Mouse (Mus musculus): ENCODE measurements around the gene Iqch. TPM values are rescaled to one million over a fixed set of nuclear protein-coding genes. Genes with fewer than 3 reads are reported as not detected.

The Iqch gene
- polyA plus RNA-seq, 1 experiment: 0.06 TPM

DNA sequence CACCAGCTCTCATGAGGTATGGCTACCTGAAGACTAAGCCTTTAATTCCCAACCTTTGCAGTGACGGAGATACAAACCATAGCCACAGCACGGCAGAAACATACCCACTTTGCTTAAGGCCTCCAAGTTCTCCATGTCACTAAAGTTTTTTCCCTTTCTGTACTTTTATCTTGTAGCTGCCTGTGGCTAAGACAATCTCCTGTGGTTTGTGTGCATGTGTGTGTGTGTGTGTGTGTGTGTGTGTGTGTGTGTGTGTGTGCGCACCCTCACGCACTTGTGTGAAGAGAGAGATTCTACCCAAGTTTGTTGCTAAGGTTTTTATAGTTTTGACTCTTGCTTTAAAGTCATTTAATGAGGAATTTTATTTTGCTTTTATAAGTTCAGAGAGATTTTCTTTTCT, 219.5 kb downstream of the Iqch start:
- Histone ChIP-seq H3K27ac (ENCODE audit: insufficient read depth, low read depth, low read length) (no peak overlapping the region), H3K4me1 (ENCODE audit: control insufficient read depth, insufficient read depth, low read length) (0 out of 2 replicates have a peak, but pooled peaks cover 2% of the 10 kb centered on the region), H3K4me3 (ENCODE audit: insufficient read depth, low read depth, low read length) (no peak overlapping the region), H3K27me3 (replicated peaks; ENCODE audit: control insufficient read depth, insufficient read depth, low read length) (no peaks in the 10 kb centered on the region), H3K36me3 (ENCODE audit: control insufficient read depth, insufficient read depth, low read length) (no peaks in the 10 kb centered on the region)
- WGBS: 93% methylated on average over 4 of the region's 4 CpGs
- TF ChIP-seq POLR2A (IDR thresholded peaks at IDR 0.05; ENCODE audit: low read depth, low read length) (no peak), CTCF (conservative IDR thresholded peaks at IDR 0.05; ENCODE audit: insufficient read depth, insufficient read length, low read depth, low read length) (no peak)
- DNase-seq: no peak

DNA sequence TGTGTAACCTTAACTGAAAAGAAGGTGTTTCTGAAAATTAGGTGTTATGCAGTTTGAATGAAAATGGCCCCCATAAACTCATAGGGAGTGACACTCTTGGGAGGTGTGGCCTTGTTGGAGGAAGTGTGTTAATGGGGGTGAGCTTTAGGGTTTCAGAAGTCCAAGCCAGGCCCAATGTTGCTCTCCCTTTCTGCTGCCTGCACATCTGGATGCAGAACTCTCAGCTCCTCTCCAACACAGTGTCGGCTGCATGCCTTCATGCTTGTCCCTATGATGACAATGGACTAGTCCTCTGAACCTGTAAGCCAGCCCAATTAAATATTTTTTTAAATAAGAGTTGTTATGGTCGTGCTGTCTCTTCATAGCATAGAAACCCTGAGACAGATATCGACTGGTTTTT, 222.0 kb downstream of the Iqch start:
- no peaks in the 10 kb centered on the region for H3K36me3 ChIP-seq (ENCODE audit: control insufficient read depth, insufficient read depth, low read length)
- no peak overlapping the region for H3K27ac ChIP-seq (ENCODE audit: insufficient read depth, low read depth, low read length)
- H3K4me1 ChIP-seq (ENCODE audit: control insufficient read depth, insufficient read depth, low read length): peaks cover 2% of the 10 kb centered on the region; the same call in 1 of the 2 replicates
- no peaks in the 10 kb centered on the region for H3K27me3 ChIP-seq (replicated peaks; ENCODE audit: control insufficient read depth, insufficient read depth, low read length)
- TF ChIP-seq POLR2A (IDR thresholded peaks at IDR 0.05; ENCODE audit: low read depth, low read length): no peak
- TF ChIP-seq CTCF (conservative IDR thresholded peaks at IDR 0.05; ENCODE audit: insufficient read depth, insufficient read length, low read depth, low read length): no peak
- no peak for DNase-seq
- H3K4me3 ChIP-seq (ENCODE audit: insufficient read depth, low read depth, low read length): no peak overlapping the region
- WGBS: 91% methylated on average over 3 of the region's 3 CpGs

DNA sequence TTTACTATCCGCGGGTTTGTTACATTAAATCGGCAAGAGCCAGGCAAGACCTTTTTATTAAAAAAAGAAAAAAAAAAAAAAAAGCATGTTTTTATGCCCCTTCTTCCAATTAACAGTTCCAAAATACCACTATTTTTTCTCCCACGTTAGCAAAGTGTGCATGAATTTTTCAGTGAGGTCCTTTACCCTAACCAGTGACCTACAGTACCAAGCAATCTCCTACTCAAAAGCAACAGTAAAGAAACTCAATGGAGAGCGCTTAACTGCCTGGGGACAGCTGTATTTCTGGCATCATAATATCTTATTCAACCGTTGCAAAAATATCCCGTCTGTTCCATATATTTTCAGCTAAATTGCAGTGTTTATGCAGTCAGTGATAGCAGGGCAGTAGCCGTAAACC, 224.1 kb downstream of the Iqch start:
- no peaks in the 10 kb centered on the region for H3K27me3 ChIP-seq (replicated peaks; ENCODE audit: control insufficient read depth, insufficient read depth, low read length)
- peak overlapping the region; percentile 82 for H3K27ac ChIP-seq (ENCODE audit: insufficient read depth, low read depth, low read length)
- peaks cover 2% of the 10 kb centered on the region; the same call in 1 of the 2 replicates for H3K4me1 ChIP-seq (ENCODE audit: control insufficient read depth, insufficient read depth, low read length)
- DNase-seq: no peak
- TF ChIP-seq CTCF (conservative IDR thresholded peaks at IDR 0.05; ENCODE audit: insufficient read depth, insufficient read length, low read depth, low read length): no peak
- TF ChIP-seq POLR2A (IDR thresholded peaks at IDR 0.05; ENCODE audit: low read depth, low read length): no peak
- H3K36me3 ChIP-seq (ENCODE audit: control insufficient read depth, insufficient read depth, low read length): no peaks in the 10 kb centered on the region
- WGBS: 12% methylated on average over 8 of the region's 8 CpGs
- peak overlapping the region; percentile 81 for H3K4me3 ChIP-seq (ENCODE audit: insufficient read depth, low read depth, low read length)

DNA sequence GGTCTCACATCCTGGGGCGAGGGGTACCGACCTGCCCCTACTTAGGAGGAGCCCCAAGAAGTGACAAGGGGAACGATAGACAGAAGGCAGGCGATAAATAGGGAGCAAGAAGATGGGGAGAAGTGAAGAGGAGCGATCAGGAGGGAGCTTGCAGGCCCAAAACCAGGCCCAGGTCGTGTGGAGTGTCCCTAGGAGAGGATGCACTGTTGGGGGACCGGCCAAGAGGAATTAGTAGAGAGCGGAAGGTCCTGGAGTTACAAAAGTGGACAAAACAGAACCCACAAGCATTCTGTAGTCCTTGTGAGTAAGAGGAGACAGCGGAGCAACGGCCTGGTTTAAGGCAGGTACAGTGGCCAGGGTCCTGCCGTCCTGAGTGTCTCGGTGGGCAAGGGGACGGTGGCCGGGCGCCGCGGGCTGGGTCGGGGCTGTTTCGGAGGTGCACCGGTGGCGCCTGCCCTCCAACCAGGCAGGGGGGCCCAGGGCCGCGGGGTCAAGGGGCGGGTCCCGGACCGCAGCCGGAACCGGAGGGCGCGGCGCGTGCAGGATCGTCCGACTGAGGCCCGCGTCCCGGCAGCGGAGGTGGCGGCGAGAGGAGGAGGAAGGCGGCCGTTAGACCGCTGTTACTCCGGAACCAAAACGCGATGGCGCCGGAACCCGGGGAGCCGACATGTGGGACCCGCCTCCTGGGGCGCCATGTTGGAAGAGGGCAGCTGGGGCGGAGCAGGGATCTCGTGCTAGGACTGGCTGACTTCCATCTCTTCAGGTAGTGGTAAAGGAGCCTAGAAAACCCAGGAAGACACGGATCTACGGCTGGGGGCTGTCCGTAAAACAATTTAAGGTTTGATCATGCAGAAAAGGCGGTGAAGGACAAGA, 224.8 kb downstream of the Iqch start, which contains the start of gene Map2k5:
Map2k5 (minus strand) TSS at position 633 of the 873 bp plus-strand sequence.
- under 1% methylated on average over 58 of the region's 58 CpGs for WGBS
- peak; percentile 10 for TF ChIP-seq POLR2A (IDR thresholded peaks at IDR 0.05; ENCODE audit: low read depth, low read length)
- TF ChIP-seq CTCF (conservative IDR thresholded peaks at IDR 0.05; ENCODE audit: insufficient read depth, insufficient read length, low read depth, low read length): no peak
- Histone ChIP-seq H3K27me3 (replicated peaks; ENCODE audit: control insufficient read depth, insufficient read depth, low read length) (no peaks in the 10 kb centered on the region), H3K4me1 (ENCODE audit: control insufficient read depth, insufficient read depth, low read length) (peaks cover 2% of the 10 kb centered on the region; the same call in 1 of the 2 replicates), H3K27ac (ENCODE audit: insufficient read depth, low read depth, low read length) (peak within 1 kb of the TSS; percentile 82), H3K4me3 (ENCODE audit: insufficient read depth, low read depth, low read length) (peak within 1 kb of the TSS; percentile 81), H3K36me3 (ENCODE audit: control insufficient read depth, insufficient read depth, low read length) (no peaks in the 10 kb centered on the region)
- peak; percentile 95 for DNase-seq

DNA sequence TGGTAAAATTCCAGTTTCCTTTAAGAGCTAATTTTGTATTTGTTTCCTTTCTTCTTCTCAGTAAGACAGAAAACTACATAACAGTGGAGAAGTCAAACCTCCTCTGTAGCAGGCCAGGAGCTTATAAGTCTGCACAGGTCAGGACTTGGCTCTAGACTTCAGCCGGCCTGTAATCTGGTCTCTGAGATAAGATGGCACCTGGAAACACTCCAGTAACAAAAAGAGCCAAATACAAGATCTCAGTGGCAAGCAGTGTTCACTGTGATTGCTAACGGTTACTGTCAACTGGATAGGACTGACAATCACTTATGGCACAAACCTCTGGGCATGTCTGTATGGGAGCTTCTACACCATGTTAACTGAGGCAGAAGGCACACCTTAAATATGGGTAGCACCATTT, 229.0 kb downstream of the Iqch start:
- Histone ChIP-seq H3K27me3 (replicated peaks; ENCODE audit: control insufficient read depth, insufficient read depth, low read length) (no peaks in the 10 kb centered on the region), H3K36me3 (ENCODE audit: control insufficient read depth, insufficient read depth, low read length) (no peaks in the 10 kb centered on the region), H3K4me3 (ENCODE audit: insufficient read depth, low read depth, low read length) (no peak overlapping the region), H3K27ac (ENCODE audit: insufficient read depth, low read depth, low read length) (no peak overlapping the region), H3K4me1 (ENCODE audit: control insufficient read depth, insufficient read depth, low read length) (peaks cover 2% of the 10 kb centered on the region; the same call in 1 of the 2 replicates)
- no peak for TF ChIP-seq POLR2A (IDR thresholded peaks at IDR 0.05; ENCODE audit: low read depth, low read length)
- TF ChIP-seq CTCF (conservative IDR thresholded peaks at IDR 0.05; ENCODE audit: insufficient read depth, insufficient read length, low read depth, low read length): no peak
- DNase-seq: no peak
- WGBS: 87% methylated on average over 2 of the region's 2 CpGs

DNA sequence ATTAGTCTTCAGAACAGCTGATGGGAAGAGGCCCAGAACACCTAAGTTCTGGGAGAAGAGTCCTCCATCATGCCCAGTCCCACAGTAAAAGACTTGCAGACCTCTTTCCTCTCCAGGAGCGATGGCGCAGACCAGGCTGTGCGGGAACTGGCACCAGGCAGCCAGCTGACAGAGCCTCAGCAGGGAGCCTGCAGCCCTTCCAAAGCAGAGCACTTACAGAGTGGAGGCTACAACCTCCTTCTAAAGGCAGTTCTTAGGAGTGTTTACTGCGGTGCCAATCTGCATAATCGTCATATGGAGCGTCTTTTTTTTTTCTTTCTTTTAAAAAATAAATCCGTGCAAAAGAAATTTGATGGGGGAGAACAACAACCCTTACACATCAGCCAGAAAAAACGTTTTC, 229.8 kb downstream of the Iqch start:
- DNase-seq: no peak
- no peak overlapping the region for H3K4me3 ChIP-seq (ENCODE audit: insufficient read depth, low read depth, low read length)
- H3K27me3 ChIP-seq (replicated peaks; ENCODE audit: control insufficient read depth, insufficient read depth, low read length): no peaks in the 10 kb centered on the region
- H3K36me3 ChIP-seq (ENCODE audit: control insufficient read depth, insufficient read depth, low read length): no peaks in the 10 kb centered on the region
- WGBS: 86% methylated on average over 8 of the region's 8 CpGs
- no peak for TF ChIP-seq POLR2A (IDR thresholded peaks at IDR 0.05; ENCODE audit: low read depth, low read length)
- no peak for TF ChIP-seq CTCF (conservative IDR thresholded peaks at IDR 0.05; ENCODE audit: insufficient read depth, insufficient read length, low read depth, low read length)
- H3K4me1 ChIP-seq (ENCODE audit: control insufficient read depth, insufficient read depth, low read length): no peaks in the 10 kb centered on the region; the same call in 1 of the 2 replicates
- no peak overlapping the region for H3K27ac ChIP-seq (ENCODE audit: insufficient read depth, low read depth, low read length)

Other genes with a start within 250 kb of the Iqch start
- 34.3 and 38.9 TPM in 2 replicates for gene Map2k5, start 224.6 kb downstream of the Iqch start, polyA plus RNA-seq (2012; rRNA removed)
- 81.2 and 111 TPM in 2 replicates for gene 2300009A05Rik, start 203.2 kb downstream of the Iqch start, polyA plus RNA-seq (2012; rRNA removed)
- gene Aagab, start 167 bp upstream of the Iqch start, polyA plus RNA-seq (2012; rRNA removed): 15.7 and 18.3 TPM in 2 replicates
- 33.5 and 37.0 TPM in 2 replicates for gene Smad3, start 155.5 kb upstream of the Iqch start, polyA plus RNA-seq (2012; rRNA removed)

Data from kidney, adult 2 months (tissue).